Mouse (Mus musculus) limb, embryonic 12.5 days (tissue): ENCODE data around the gene Pa2g4. TPM values are rescaled to one million over a fixed set of nuclear protein-coding genes. Genes with fewer than 3 reads are reported as not detected.
"Not testable (repeated sequence)": the region's sequence is repeated elsewhere in the genome, so short reads cannot be mapped to it uniquely, and the experiment has no call there.

Source experiments
- ATAC-seq: fragments of 200-750 bp; cut with Nextera tagmentation; 2 replicates; pipeline ENCODE4 v1.8.0; 2017; ENCODE audit warnings: low read depth, moderate TSS enrichment; ENCODE audit not compliant: insufficient number of reproducible peaks, insufficient read depth, low FRiP score, low TSS enrichment
- H3K27ac ChIP-seq: fragments of 300-500 bp; sonication (generic); 2 replicates; pipeline ENCODE4 v1.5.1; 2016; ENCODE audit warnings: mild to moderate bottlenecking, moderate library complexity
- H3K27me3 ChIP-seq: fragments of 300-500 bp; sonication (generic); 2 replicates; pipeline ENCODE4 v1.6.1; 2016; ENCODE audit warnings: mild to moderate bottlenecking, moderate library complexity
- H3K36me3 ChIP-seq: fragments of 300-500 bp; sonication (generic); 2 replicates; pipeline ENCODE4 v1.6.1; 2016; ENCODE audit warnings: mild to moderate bottlenecking, moderate library complexity
- H3K4me1 ChIP-seq: fragments of 300-500 bp; sonication (generic); replicated peaks from 2 replicates; pipeline ENCODE4 v1.6.1; 2016
- H3K4me2 ChIP-seq: fragments of 300-500 bp; sonication (generic); 2 replicates; pipeline ENCODE4 v1.6.1; 2016; ENCODE audit warnings: mild to moderate bottlenecking, moderate library complexity
- H3K4me3 ChIP-seq: fragments of 300-500 bp; sonication (generic); replicated peaks from 2 replicates; pipeline ENCODE4 v1.5.1; 2016; ENCODE audit warnings: mild to moderate bottlenecking
- H3K9ac ChIP-seq: fragments of 300-500 bp; sonication (generic); replicated peaks from 2 replicates; pipeline ENCODE4 v1.6.1; 2016; ENCODE audit warnings: mild to moderate bottlenecking, moderate library complexity
- H3K9me3 ChIP-seq: fragments of 300-500 bp; sonication (generic); 2 replicates; pipeline ENCODE4 v1.6.1; 2016; ENCODE audit warnings: mild to moderate bottlenecking, moderate library complexity
- WGBS: fragments of 180-500 bp; shearing (Covaris S2); methylation state at CpG from one replicate; pipeline ENCODE4 v1.1.7; 2016; 5-methylcytosine and 5-hydroxymethylcytosine counted together
- polyA plus RNA-seq: library from polyadenylated mRNA; unstranded; fragments of >200 nt; fragmentation: Nextera tagmentation; extraction: Ambion mirVana; gene quantifications from 2 replicates; pipeline ENCODE4 v1.2.1, GENCODE M21; 2016

The Pa2g4 gene
- polyA plus RNA-seq, 1 experiment from 2014 or later, result 199 TPM

GRCm38 (mm10) chr10:128578330-128578729 lies 12.5 kb upstream of the Pa2g4 start:
- Histone ChIP-seq H3K9ac (no peak overlapping the region), H3K4me1 (no peaks in the 10 kb centered on the region), H3K4me3 (no peak overlapping the region), H3K27me3 (peaks cover 9% of the 10 kb centered on the region), H3K27ac (no peak overlapping the region), H3K9me3 (0 out of 2 replicates have a peak, but pooled peaks cover 4% of the 10 kb centered on the region), H3K36me3 (0 out of 2 replicates have a peak, but pooled peaks cover 15% of the 10 kb centered on the region), H3K4me2 (no peak overlapping the region)
- no peak for ATAC-seq
- 68% methylated on average over 11 of the region's 11 CpGs for WGBS

DNA sequence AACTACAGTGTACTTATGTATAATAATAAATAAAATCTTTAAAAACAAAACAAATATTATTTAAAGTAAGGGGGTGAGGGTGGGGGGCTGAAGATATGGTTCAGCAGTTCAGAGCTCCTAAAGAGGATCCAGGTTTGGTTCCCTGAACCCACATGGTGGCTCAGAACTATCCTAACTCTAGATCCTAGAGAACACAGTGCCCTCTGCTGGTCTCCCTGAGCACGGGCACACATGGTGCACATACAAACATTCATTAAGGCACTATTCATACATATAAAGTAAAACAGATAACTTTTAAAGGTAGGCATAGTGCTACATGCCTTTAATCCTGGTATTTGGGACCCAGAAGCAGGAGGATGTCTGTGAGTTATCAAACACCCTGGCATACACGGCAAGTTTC lies 9.3 kb upstream of the Pa2g4 start:
- no peak overlapping the region for H3K9ac ChIP-seq
- H3K36me3 ChIP-seq, result peaks cover 22% of the 10 kb centered on the region; the same call in 1 of the 2 replicates
- no peak overlapping the region for H3K4me2 ChIP-seq
- no peaks in the 10 kb centered on the region for H3K4me1 ChIP-seq
- no peak overlapping the region for H3K27ac ChIP-seq
- H3K27me3 ChIP-seq, result peaks cover 5% of the 10 kb centered on the region; the same call in 1 of the 2 replicates
- 94% methylated on average over 2 of the region's 2 CpGs for whole genome bisulfite sequencing
- no peak for ATAC-seq
- 0 out of 2 replicates have a peak, but pooled peaks cover 4% of the 10 kb centered on the region for H3K9me3 ChIP-seq
- H3K4me3 ChIP-seq, result no peak overlapping the region

DNA sequence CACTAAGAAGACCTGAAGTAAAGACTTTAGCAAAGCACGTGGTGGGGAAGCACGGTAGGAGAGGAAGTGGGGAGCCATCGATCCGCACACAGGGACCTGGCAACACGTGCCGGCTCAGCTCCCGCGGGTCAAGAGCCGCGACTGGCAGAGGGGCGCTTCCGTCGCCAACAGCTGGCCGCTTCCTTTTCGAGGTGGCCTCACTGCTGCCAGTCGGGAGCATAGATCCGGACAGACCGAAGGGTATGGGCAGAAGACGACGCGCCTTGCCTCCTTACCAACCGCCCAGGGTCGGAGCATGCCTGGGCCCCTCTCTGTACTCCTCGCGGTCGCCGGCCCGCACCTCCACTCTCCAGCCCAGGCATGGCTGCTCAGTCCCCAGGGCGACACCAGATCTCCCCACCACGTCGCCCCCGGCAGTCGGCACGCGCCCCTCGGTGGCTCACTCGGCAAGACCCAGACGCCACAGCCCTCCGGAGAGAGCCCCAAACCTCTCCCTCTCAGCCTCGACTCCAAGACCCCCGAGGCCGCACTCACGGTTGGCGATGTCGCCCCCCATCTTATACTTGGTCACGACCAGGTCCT lies 490 bp downstream of the Pa2g4 start:
- peak; percentile 33 for ATAC-seq
- Histone ChIP-seq H3K36me3 (peaks cover 42% of the 10 kb centered on the region), H3K27me3 (no peaks in the 10 kb centered on the region), H3K27ac (peak overlapping the region; percentile 96), H3K4me1 (peaks cover 21% of the 10 kb centered on the region), H3K4me2 (peak overlapping the region; percentile 90), H3K4me3 (peak overlapping the region; percentile 93), H3K9me3 (no peaks in the 10 kb centered on the region), H3K9ac (peak overlapping the region; percentile 96)
- WGBS, result 1% methylated on average over 46 of the region's 46 CpGs

- peaks cover 21% of the 10 kb centered on the region for H3K4me1 ChIP-seq
- H3K9ac ChIP-seq, result 0 out of 2 replicates have a peak overlapping the region, but pooled peaks have one; percentile 31
- peak overlapping the region; percentile 90; the same call in 1 of the 2 replicates for H3K4me2 ChIP-seq
- H3K27ac ChIP-seq, result 0 out of 2 replicates have a peak overlapping the region, but pooled peaks have one; percentile 23
- ATAC-seq, result no peak
- H3K36me3 ChIP-seq, result peaks cover 55% of the 10 kb centered on the region
- no peaks in the 10 kb centered on the region for H3K9me3 ChIP-seq
- H3K27me3 ChIP-seq, result no peaks in the 10 kb centered on the region
- 91% methylated on average over 6 of the region's 6 CpGs for WGBS
- H3K4me3 ChIP-seq, result no peak overlapping the region
Measured at GRCm38 (mm10) chr10:128563544-128563943, 2.2 kb downstream of the Pa2g4 start.

DNA sequence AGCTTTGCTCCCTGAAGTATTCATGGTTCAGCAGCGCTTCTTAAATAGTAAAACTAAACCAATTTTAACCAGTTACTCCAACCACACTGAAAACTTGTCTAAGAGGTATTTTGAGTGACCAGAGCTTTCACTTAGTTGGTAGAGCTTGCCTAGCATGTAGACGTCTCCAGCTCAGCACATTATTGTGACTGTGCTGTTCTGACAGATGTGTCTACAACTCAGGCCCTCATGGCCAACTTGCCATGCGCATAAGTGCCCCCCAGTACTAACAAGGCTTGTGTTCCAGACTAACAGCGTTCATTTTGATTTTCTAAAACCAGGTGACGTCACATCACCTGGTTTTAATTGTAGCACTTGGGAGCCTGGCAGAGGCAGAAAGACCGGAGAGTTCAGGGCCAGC lies 8.8 kb downstream of the Pa2g4 start:
- no peaks in the 10 kb centered on the region for H3K27me3 ChIP-seq
- no peak overlapping the region for H3K9ac ChIP-seq
- no peaks in the 10 kb centered on the region for H3K9me3 ChIP-seq
- no peak overlapping the region for H3K4me2 ChIP-seq
- no peak overlapping the region for H3K4me3 ChIP-seq
- no peaks in the 10 kb centered on the region for H3K4me1 ChIP-seq
- H3K27ac ChIP-seq, result no peak overlapping the region
- ATAC-seq, result no peak
- WGBS, result 63% methylated on average over 6 of the region's 6 CpGs
- peaks cover 55% of the 10 kb centered on the region for H3K36me3 ChIP-seq

- ATAC-seq, result no peak
- Histone ChIP-seq H3K27me3 (no peaks in the 10 kb centered on the region), H3K36me3 (peaks cover 48% of the 10 kb centered on the region), H3K9me3 (no peaks in the 10 kb centered on the region), H3K9ac (no peak overlapping the region), H3K27ac (no peak overlapping the region), H3K4me2 (no peak overlapping the region), H3K4me3 (no peak overlapping the region), H3K4me1 (no peaks in the 10 kb centered on the region)
Measured at GRCm38 (mm10) chr10:128556286-128556685, 9.5 kb downstream of the Pa2g4 start.

- not testable (repeated sequence) for H3K27me3 ChIP-seq, H3K9ac ChIP-seq, ATAC-seq, H3K27ac ChIP-seq, H3K4me1 ChIP-seq, H3K4me3 ChIP-seq, H3K9me3 ChIP-seq, H3K4me2 ChIP-seq
- peaks cover 41% of the 10 kb centered on the region for H3K36me3 ChIP-seq
- WGBS, result 93% methylated on average over 1 of the region's 1 CpGs
Measured at GRCm38 (mm10) chr10:128555567-128555966, 10.2 kb downstream of the Pa2g4 start.

- not testable (repeated sequence) for H3K4me3 ChIP-seq, H3K27me3 ChIP-seq, H3K4me2 ChIP-seq, H3K27ac ChIP-seq, H3K9ac ChIP-seq, ATAC-seq, H3K36me3 ChIP-seq, H3K9me3 ChIP-seq
- 88% methylated on average over 11 of the region's 11 CpGs for WGBS
- H3K4me1 ChIP-seq, result peaks cover 13% of the 10 kb centered on the region
Measured at GRCm38 (mm10) chr10:128550144-128550823, 15.5 kb downstream of the Pa2g4 start.

DNA sequence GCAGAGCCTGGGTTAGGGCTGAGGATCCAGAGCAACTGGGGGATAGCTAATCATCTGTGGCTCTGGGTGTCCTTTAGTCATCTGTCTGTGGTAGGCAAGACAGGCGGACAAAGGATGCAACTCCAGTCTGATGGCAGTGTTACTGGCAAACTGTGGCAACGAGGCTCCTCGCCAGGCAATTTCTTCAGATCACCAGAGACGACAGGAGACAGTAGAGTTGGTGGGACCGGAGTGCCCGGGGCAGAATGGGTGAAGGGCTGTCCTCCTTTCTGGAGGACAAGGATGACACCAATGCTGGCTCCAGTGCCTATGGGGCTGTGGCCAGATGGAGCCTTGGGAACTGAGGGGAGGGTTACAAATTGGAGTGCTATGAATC lies 16.1 kb downstream of the Pa2g4 start:
- Histone ChIP-seq H3K4me2 (peak overlapping the region; percentile 35; the same call in 1 of the 2 replicates), H3K4me1 (peaks cover 13% of the 10 kb centered on the region), H3K36me3 (peaks cover 12% of the 10 kb centered on the region)
- not testable (repeated sequence) for H3K27me3 ChIP-seq, H3K9ac ChIP-seq, ATAC-seq, H3K27ac ChIP-seq, H3K9me3 ChIP-seq, H3K4me3 ChIP-seq
- 70% methylated on average over 6 of the region's 6 CpGs for WGBS

GRCm38 (mm10) chr10:128548947-128549681 lies 16.7 kb downstream of the Pa2g4 start, which contains the start of gene Rpl41:
TSS of gene Rpl41 (minus strand) at chr10:128549305.
- Histone ChIP-seq H3K4me2 (peak within 1 kb of the TSS; percentile 83), H3K9ac (peak within 1 kb of the TSS; percentile 93), H3K4me3 (peak within 1 kb of the TSS; percentile 72), H3K27me3 (no peaks in the 10 kb centered on the region), H3K27ac (peak within 1 kb of the TSS; percentile 97), H3K36me3 (peaks cover 17% of the 10 kb centered on the region), H3K4me1 (peaks cover 13% of the 10 kb centered on the region), H3K9me3 (no peaks in the 10 kb centered on the region)
- under 1% methylated on average over 31 of the region's 31 CpGs for WGBS
- peak; percentile 88 for ATAC-seq
